ENCODE assay signal across 8 mouse cellular contexts in the genomic region with DNA sequence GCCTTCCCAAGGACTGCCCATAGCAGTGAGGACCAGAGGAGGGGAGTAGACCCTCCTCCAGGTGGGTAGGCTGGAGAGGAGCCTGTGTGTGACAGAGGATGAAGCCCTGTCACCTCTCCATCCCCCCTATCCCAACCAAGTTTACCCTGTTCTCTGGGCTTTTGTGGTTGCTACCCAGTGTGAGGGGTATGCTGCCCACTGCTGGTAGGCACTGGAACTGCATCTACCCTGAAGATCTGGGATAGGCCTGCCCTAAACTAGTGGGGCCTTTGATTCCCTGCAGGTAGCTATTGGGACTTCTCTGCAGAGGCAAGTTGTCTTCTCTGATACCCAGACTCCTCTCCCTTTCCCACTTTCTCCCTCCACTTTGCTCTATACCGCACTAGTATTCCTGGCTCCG. TPM values are rescaled to one million over a fixed set of nuclear protein-coding genes. Genes with fewer than 3 reads are reported as not detected.
DNase-seq lines count a peak whose midpoint lies in the region.

No protein-coding gene starts in this region.

- intact Hi-C loops in gastrocnemius, postnatal 14 days (cut with DNase I; ENCODE audit: low total_unique reads) = loop anchor here (5.0 kb wide), 1 partner anchor 97 kb away; no protein-coding TSS in a partner anchor

- peak; percentile 61 to 90 for DNase-seq in adrenal gland, adult (ENCODE audit: inconsistent age in 2 of 2, low spot score in 1 of 2)
- no peak for DNase-seq in adrenal gland, adult 8-10 months
- DNase-seq in CD4-positive helper T cell, adult 2 months (ENCODE audit: low read depth, low spot score) = peak; percentile 56
- peak; percentile 68 for DNase-seq in cerebellum, adult 9-11 months
- peak; percentile 74 for DNase-seq in gastrocnemius, postnatal 14 days
- peak; percentile 83 to 85 for DNase-seq in layer of hippocampus, postnatal 10 days (ENCODE audit: low spot score in 2 of 2)
- peak; percentile 80 for DNase-seq in lung, postnatal 36 days
- peak; percentile 72 to 84 for DNase-seq in spleen, postnatal 10 days (ENCODE audit: low spot score in 2 of 2)

RNA-seq across cellular contexts. Expression of a gene that starts 22.6 kb away (rescaled TPM):
- total RNA-seq in adrenal gland, adult 8-10 months (2022) = 10 to 100 TPM; 17.3 to 35.3 (median 28.0) TPM
- 1 to 10 TPM; 8.4 to 8.6 TPM for total RNA-seq in gastrocnemius, postnatal 14 days (2021)
- total RNA-seq in layer of hippocampus, postnatal 10 days (2021) = 10 to 100 TPM; 25.7 to 27.2 TPM
